Mouse (Mus musculus) lung, embryonic 15.5 days (tissue): ENCODE measurements around the gene P4ha3. TPM values are rescaled to one million over a fixed set of nuclear protein-coding genes. Genes with fewer than 3 reads are reported as not detected.

Experiments
- ATAC-seq: fragments of 200-750 bp; cut with Nextera tagmentation; 2 replicates; pipeline ENCODE4 v1.8.0; 2017; ENCODE audit warnings: moderate number of reproducible peaks, borderline replicate concordance; ENCODE audit not compliant: low FRiP score, low TSS enrichment; ENCODE audit errors: extremely low read depth
- H3K27ac ChIP-seq: fragments of 300-500 bp; sonication (generic); 2 replicates; pipeline ENCODE4 v1.5.1; 2015; ENCODE audit warnings: moderate library complexity, mild to moderate bottlenecking, inconsistent platforms
- H3K27me3 ChIP-seq: fragments of 300-500 bp; sonication (generic); 2 replicates; pipeline ENCODE4 v1.6.1; 2015; ENCODE audit warnings: inconsistent platforms
- H3K36me3 ChIP-seq: fragments of 300-500 bp; sonication (generic); 2 replicates; pipeline ENCODE4 v1.6.1; 2015; ENCODE audit warnings: inconsistent platforms
- H3K4me1 ChIP-seq: fragments of 300-500 bp; sonication (generic); 2 replicates; pipeline ENCODE4 v1.6.1; 2015; ENCODE audit warnings: inconsistent platforms
- H3K4me2 ChIP-seq: fragments of 300-500 bp; sonication (generic); 2 replicates; pipeline ENCODE4 v1.6.1; 2015; ENCODE audit warnings: inconsistent platforms, mild to moderate bottlenecking, moderate library complexity
- H3K4me3 ChIP-seq: fragments of 300-500 bp; sonication (generic); 2 replicates; pipeline ENCODE4 v1.5.1; 2015; ENCODE audit warnings: mild to moderate bottlenecking, inconsistent platforms
- H3K9ac ChIP-seq: fragments of 300-500 bp; sonication (generic); 2 replicates; pipeline ENCODE4 v1.6.1; 2015; ENCODE audit warnings: inconsistent platforms
- H3K9me3 ChIP-seq: fragments of 300-500 bp; sonication (generic); 2 replicates; pipeline ENCODE4 v1.6.1; 2016; ENCODE audit warnings: inconsistent platforms
- WGBS: fragments of 180-500 bp; shearing (Covaris S2); methylation state at CpG from one replicate; pipeline ENCODE4 v1.1.7; 2015; 5-methylcytosine and 5-hydroxymethylcytosine counted together
- polyA plus RNA-seq: library from polyadenylated mRNA; unstranded; fragments of >200 nt; fragmentation: Nextera tagmentation; extraction: Ambion mirVana; gene quantifications from 2 replicates; pipeline ENCODE4 v1.2.1, GENCODE M21; 2015

The P4ha3 gene
- polyA plus RNA-seq, 1 experiment from 2014 or later, result 16.4 TPM

DNA sequence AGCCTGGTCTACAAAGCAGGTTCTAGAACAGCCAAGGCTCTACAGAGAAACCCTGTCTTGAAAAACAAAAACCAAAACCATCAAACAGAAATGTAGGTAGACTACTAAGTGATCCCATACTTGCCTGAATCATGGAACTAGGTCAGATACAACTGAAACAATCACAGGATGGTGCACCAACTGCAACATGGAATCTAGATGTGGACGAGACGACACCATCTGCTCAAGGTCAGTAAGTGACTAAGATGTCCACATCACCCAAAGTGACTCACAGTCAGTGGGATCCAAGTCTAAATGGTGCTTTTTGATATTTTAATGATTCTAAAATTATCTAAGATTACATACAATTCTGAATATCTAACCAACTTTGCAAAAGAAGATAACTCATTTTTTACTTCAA lies 50.6 kb downstream of the P4ha3 start:
- H3K27ac ChIP-seq, result no peak overlapping the region
- H3K9ac ChIP-seq, result no peak overlapping the region
- H3K4me2 ChIP-seq, result no peak overlapping the region
- ATAC-seq, result no peak
- WGBS, result 95% methylated on average over 2 of the region's 2 CpGs
- H3K27me3 ChIP-seq, result no peaks in the 10 kb centered on the region
- peaks cover 79% of the 10 kb centered on the region for H3K36me3 ChIP-seq
- no peaks in the 10 kb centered on the region for H3K9me3 ChIP-seq
- no peak overlapping the region for H3K4me3 ChIP-seq
- H3K4me1 ChIP-seq, result no peaks in the 10 kb centered on the region

DNA sequence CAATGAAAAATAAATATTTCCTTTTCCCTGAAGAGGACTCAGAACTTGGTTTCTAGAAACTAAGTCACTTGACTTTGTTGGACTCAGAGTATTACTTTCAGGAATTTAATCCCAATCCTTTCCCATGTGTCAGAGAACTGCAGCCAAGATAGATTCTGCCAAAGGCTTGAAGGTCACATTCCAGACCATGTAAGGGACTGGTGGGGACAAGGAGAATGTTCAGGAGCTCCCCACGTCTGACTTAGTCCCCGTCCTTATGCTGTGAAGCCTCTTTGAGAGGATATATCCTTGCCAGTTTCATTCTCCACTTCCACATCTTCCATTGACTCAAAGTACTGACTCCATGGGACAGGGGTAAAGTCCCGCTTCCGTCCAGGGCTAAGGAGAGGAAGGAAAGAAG lies 69.7 kb downstream of the P4ha3 start:
- no peaks in the 10 kb centered on the region for H3K27me3 ChIP-seq
- H3K9me3 ChIP-seq, result no peaks in the 10 kb centered on the region
- 78% methylated on average over 4 of the region's 4 CpGs for WGBS
- H3K9ac ChIP-seq, result no peak overlapping the region
- no peak for ATAC-seq
- no peak overlapping the region for H3K27ac ChIP-seq
- no peak overlapping the region for H3K4me3 ChIP-seq
- H3K4me1 ChIP-seq, result no peaks in the 10 kb centered on the region
- H3K4me2 ChIP-seq, result no peak overlapping the region
- peaks cover 10% of the 10 kb centered on the region; the same call in 1 of the 2 replicates for H3K36me3 ChIP-seq

DNA sequence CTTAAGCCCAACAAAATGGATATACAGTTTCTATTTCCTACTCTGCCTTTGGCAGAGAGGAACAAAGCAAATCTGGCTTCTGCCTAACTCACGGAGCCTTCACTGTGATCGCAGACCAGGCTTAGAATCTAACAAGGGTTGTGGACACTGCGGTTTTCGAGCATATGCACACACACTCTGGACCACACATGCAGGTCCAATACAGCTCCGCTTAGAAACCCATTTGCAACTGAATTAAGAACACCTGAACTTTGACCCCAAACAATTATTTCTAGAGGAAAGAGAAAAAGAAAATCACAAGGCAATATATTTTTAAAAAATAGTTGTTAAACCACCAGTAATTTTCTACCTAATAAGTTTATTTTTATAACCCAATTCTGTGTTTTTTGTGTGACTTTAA lies 71.0 kb downstream of the P4ha3 start:
- WGBS, result 80% methylated on average over 5 of the region's 5 CpGs

DNA sequence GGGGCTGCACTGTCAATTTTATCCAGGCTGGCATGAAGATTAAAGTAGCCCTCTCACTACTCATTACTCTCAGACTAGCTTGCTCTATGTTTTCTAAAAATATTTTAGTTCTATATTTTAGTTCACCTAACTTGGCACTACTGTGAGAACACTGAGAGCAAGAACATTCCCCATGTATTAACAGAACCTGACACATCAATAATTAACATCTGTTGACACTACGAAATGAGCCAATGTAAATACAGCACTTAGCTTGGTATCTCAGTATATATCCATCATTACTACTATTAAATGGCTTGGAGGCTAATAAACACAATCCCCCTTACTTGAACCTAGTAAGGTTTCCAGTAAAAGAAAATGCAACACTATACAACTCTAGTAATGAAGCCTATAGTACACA lies 71.4 kb downstream of the P4ha3 start:
- Histone ChIP-seq H3K9me3 (no peaks in the 10 kb centered on the region), H3K27me3 (no peaks in the 10 kb centered on the region), H3K9ac (no peak overlapping the region), H3K4me1 (no peaks in the 10 kb centered on the region), H3K4me3 (no peak overlapping the region), H3K36me3 (peaks cover 7% of the 10 kb centered on the region; the same call in 1 of the 2 replicates), H3K4me2 (no peak overlapping the region), H3K27ac (no peak overlapping the region)
- 80% methylated on average over 1 of the region's 1 CpGs for WGBS
- ATAC-seq, result no peak

More for the DNA sequence above, 71.0 kb downstream of the P4ha3 start:
- no peaks in the 10 kb centered on the region for H3K9me3 ChIP-seq
- no peaks in the 10 kb centered on the region for H3K4me1 ChIP-seq
- no peak for ATAC-seq
- no peak overlapping the region for H3K4me2 ChIP-seq
- H3K36me3 ChIP-seq, result peaks cover 10% of the 10 kb centered on the region; the same call in 1 of the 2 replicates
- no peak overlapping the region for H3K27ac ChIP-seq
- no peak overlapping the region for H3K4me3 ChIP-seq
- H3K9ac ChIP-seq, result no peak overlapping the region
- no peaks in the 10 kb centered on the region for H3K27me3 ChIP-seq

DNA sequence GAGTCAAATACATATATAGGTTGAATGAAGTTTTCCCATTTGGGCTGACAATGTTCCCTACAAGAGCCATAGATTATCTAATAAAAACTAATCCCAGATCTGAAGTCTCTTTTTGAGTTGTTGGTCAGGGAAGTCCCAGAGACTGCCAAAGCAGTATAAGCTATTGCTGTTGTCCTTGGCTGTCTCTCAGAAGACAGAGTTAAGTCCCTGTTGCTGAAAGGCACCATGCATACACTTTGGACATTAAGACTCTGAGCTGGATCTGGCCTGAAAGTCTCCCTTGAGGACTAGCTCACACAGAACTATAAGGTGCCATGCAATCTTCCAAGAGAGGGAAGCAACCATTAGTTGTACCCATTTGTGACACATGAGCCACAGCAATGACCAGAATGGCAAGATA lies 72.5 kb downstream of the P4ha3 start:
- no peaks in the 10 kb centered on the region for H3K9me3 ChIP-seq
- H3K27me3 ChIP-seq, result no peaks in the 10 kb centered on the region
- peaks cover 4% of the 10 kb centered on the region; the same call in 1 of the 2 replicates for H3K36me3 ChIP-seq
- H3K9ac ChIP-seq, result no peak overlapping the region
- no peak overlapping the region for H3K4me3 ChIP-seq
- ATAC-seq, result no peak
- no peaks in the 10 kb centered on the region for H3K4me1 ChIP-seq
- H3K27ac ChIP-seq, result no peak overlapping the region
- H3K4me2 ChIP-seq, result no peak overlapping the region

DNA sequence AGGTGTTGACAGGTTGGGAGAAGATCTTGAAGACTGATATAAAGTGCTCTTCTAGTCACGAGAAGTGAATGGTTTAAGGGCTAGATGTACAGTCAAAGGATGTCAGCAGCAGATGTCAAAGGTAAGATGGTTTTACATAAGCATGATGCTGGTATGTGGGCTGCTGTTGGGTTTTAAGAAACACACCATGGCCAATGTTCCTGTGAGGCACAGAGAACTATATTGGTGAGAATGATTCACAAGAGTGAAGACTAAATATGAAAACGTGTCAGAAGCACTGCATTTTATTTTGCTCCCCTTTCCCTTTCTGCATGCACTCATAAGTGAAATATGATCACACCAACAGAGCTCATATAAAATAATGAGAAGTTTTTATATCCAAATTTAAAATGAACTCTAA lies 77.8 kb downstream of the P4ha3 start:
- 76% methylated on average over 2 of the region's 2 CpGs for WGBS
- no peaks in the 10 kb centered on the region for H3K27me3 ChIP-seq
- H3K4me3 ChIP-seq, result no peak overlapping the region
- no peaks in the 10 kb centered on the region for H3K9me3 ChIP-seq
- no peak overlapping the region for H3K27ac ChIP-seq
- no peak overlapping the region for H3K9ac ChIP-seq
- H3K4me2 ChIP-seq, result no peak overlapping the region
- no peaks in the 10 kb centered on the region for H3K4me1 ChIP-seq
- no peaks in the 10 kb centered on the region for H3K36me3 ChIP-seq
- ATAC-seq, result no peak

DNA sequence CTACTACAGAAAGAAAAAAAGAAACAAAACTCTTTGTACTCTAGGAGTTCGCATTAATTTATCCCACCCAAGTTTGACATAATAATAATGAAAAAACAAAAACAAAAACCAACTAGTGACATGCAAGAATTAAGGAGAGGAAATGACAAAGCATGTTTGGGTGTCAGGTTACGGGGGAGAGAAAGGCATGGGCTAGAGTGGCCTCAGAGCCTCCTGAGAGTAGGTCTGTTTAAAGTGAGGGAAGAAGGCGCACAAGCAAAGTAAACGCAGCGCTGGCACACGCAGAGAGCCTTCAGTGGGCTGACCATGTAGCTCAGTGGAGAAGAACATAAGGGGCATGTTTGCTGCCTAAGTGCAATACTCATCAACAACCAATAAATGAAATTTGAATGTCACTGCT lies 79.6 kb downstream of the P4ha3 start:
- no peak overlapping the region for H3K27ac ChIP-seq
- H3K36me3 ChIP-seq, result no peaks in the 10 kb centered on the region
- no peaks in the 10 kb centered on the region for H3K27me3 ChIP-seq
- 0 out of 2 replicates have a peak, but pooled peaks cover 5% of the 10 kb centered on the region for H3K4me1 ChIP-seq
- H3K4me3 ChIP-seq, result no peak overlapping the region
- 39% methylated on average over 6 of the region's 6 CpGs for WGBS
- no peak for ATAC-seq
- no peak overlapping the region for H3K4me2 ChIP-seq
- no peaks in the 10 kb centered on the region for H3K9me3 ChIP-seq
- H3K9ac ChIP-seq, result no peak overlapping the region

Other genes with a start within 250 kb of the P4ha3 start
- gene Pold3, start 164.0 kb upstream of the P4ha3 start, polyA plus RNA-seq, result 61.1 and 62.2 TPM in 2 replicates
- 20.1 and 22.1 TPM in 2 replicates for gene Lipt2, start 126.2 kb upstream of the P4ha3 start, polyA plus RNA-seq
- gene Kcne3, start 109.0 kb upstream of the P4ha3 start, polyA plus RNA-seq, result 1.5 TPM in 2 replicates
- 2.2 and 2.4 TPM in 2 replicates for gene Pgm2l1, start 58.1 kb upstream of the P4ha3 start, polyA plus RNA-seq
- gene C2cd3, start 86.7 kb downstream of the P4ha3 start, polyA plus RNA-seq, result 20.0 and 20.7 TPM in 2 replicates
- 61.6 and 63.5 TPM in 2 replicates for gene Ppme1, start 86.8 kb downstream of the P4ha3 start, polyA plus RNA-seq
- gene Ucp3, start 187.5 kb downstream of the P4ha3 start, polyA plus RNA-seq, result 0.06 TPM in 1 of 2 replicates, not detected in the other
- 246 and 279 TPM in 2 replicates for gene Ucp2, start 207.8 kb downstream of the P4ha3 start, polyA plus RNA-seq
- 4.1 and 4.2 TPM in 2 replicates for gene Dnajb13, start 229.4 kb downstream of the P4ha3 start, polyA plus RNA-seq